Mouse (Mus musculus): ENCODE results near the gene Stx17. TPM values are rescaled to one million over a fixed set of nuclear protein-coding genes. Genes with fewer than 3 reads are reported as not detected.

Gene Stx17
- total and polyA plus RNA-seq, 3 experiments: 7.2 to 10.0 (median 8.0) TPM

DNA sequence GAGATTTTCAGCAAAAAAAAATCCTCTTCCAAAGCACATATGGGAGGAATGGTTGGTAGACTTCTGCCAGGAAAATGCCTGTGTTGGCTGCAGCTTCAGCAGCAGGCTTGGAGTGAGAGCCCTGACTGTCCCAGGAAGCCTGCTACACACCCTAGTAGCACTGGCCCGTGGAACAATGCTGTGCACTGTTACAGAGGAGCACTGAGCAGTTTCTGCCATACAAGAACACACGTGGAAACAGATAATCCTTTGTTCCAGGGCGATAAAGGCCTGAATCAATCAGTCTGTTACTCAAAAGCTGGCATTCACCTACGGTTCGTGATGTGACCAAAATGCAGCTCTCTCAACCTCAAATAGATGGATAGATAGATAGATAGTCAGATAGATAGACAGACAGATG, 19.3 kb upstream of the Stx17 start:
- no peak overlapping the region for H3K27ac ChIP-seq (ENCODE audit: insufficient read depth, low read depth)
- dilution Hi-C loops (cut with MboI; ENCODE audit: extremely low pct_ligation_motif_present, extremely low pct_unique_long_range_greater_than_20kb, low sequenced_read_pairs) (no loop called here), in situ Hi-C loops (cut with MboI; ENCODE audit: low pct_ligation_motif_present, low pct_unique_long_range_greater_than_20kb, low sequenced_read_pairs) (loop anchor here (25.0 kb wide), 1 partner anchor 282 kb away; no protein-coding TSS in a partner anchor)
- H3K79me2 ChIP-seq (replicated peaks; ENCODE audit: control insufficient read depth, extremely low read depth, insufficient read depth, poor library complexity, severe bottlenecking): no peaks in the 10 kb centered on the region
- H3K4me2 ChIP-seq (ENCODE audit: insufficient read depth, low read depth, poor library complexity, severe bottlenecking): no peak overlapping the region
- DNase-seq (ENCODE audit: extremely low read depth): no peak
- no peak for TF ChIP-seq JUND (conservative IDR thresholded peaks at IDR 0.05; ENCODE audit: low read depth, low read length)
- TF ChIP-seq NELFE (IDR thresholded peaks at IDR 0.05; ENCODE audit: low read depth, low read length): no peak
- no peak for TF ChIP-seq ZC3H11A (IDR thresholded peaks at IDR 0.05; ENCODE audit: low read depth, low read length)
- no peak for TF ChIP-seq USF1 (IDR thresholded peaks at IDR 0.05; ENCODE audit: low read depth, low read length)
- no peak for TF ChIP-seq MAX (IDR thresholded peaks at IDR 0.05; ENCODE audit: low read length)
- TF ChIP-seq TBP (conservative IDR thresholded peaks at IDR 0.05; ENCODE audit: low read depth, low read length): no peak
- no peak for TF ChIP-seq CHD1 (IDR thresholded peaks at IDR 0.05; ENCODE audit: low read depth, low read length)
- no peak for TF ChIP-seq E2F4 (IDR thresholded peaks at IDR 0.05; ENCODE audit: insufficient replicate concordance, low read depth, low read length)
- TF ChIP-seq MEF2A (IDR thresholded peaks at IDR 0.05; ENCODE audit: borderline replicate concordance, low read depth, low read length): no peak
- TF ChIP-seq IRF4 (IDR thresholded peaks at IDR 0.05; ENCODE audit: low read depth, low read length): no peak
- TF ChIP-seq SMC3 (IDR thresholded peaks at IDR 0.05; ENCODE audit: low read depth, low read length): no peak
- no peak for TF ChIP-seq HCFC1 (IDR thresholded peaks at IDR 0.05; ENCODE audit: low read depth, low read length)
- H3K9ac ChIP-seq (ENCODE audit: insufficient read depth, low read depth): no peak overlapping the region
- no peak overlapping the region for H3K4me3 ChIP-seq (replicated peaks in 1 of 3; ENCODE audit: low read depth in 2 of 3, low read length in 2 of 3, poor library complexity in 1 of 3)
- no peaks in the 10 kb centered on the region for H3K27me3 ChIP-seq (replicated peaks)
- peaks cover 0 to 15% of the 10 kb centered on the region in 2 experiments; a peak in 2 of 4 replicates for H3K4me1 ChIP-seq (ENCODE audit: control insufficient read depth in 1 of 2, insufficient read depth in 2 of 2)
- no peaks in the 10 kb centered on the region for H3K36me3 ChIP-seq (replicated peaks in 1 of 2; ENCODE audit: control insufficient read depth in 1 of 2, insufficient read depth in 1 of 2, low read length in 1 of 2)
- H3K9me3 ChIP-seq (replicated peaks; ENCODE audit: low read length): no peaks in the 10 kb centered on the region

- Histone ChIP-seq H3K4me1 (ENCODE audit: control insufficient read depth in 1 of 2, insufficient read depth in 2 of 2) (peaks cover 0 to 27% of the 10 kb centered on the region in 2 experiments; a peak in 2 of 4 replicates), H3K9ac (ENCODE audit: insufficient read depth, low read depth) (no peak overlapping the region), H3K36me3 (replicated peaks in 1 of 2; ENCODE audit: control insufficient read depth in 1 of 2, insufficient read depth in 1 of 2, low read length in 1 of 2) (no peaks in the 10 kb centered on the region), H3K9me3 (replicated peaks; ENCODE audit: low read length) (no peaks in the 10 kb centered on the region), H3K27me3 (replicated peaks) (no peaks in the 10 kb centered on the region), H3K79me2 (replicated peaks; ENCODE audit: control insufficient read depth, extremely low read depth, insufficient read depth, poor library complexity, severe bottlenecking) (no peaks in the 10 kb centered on the region), H3K27ac (ENCODE audit: insufficient read depth, low read depth) (no peak overlapping the region), H3K4me2 (ENCODE audit: insufficient read depth, low read depth, poor library complexity, severe bottlenecking) (no peak overlapping the region), H3K4me3 (replicated peaks in 1 of 3; ENCODE audit: low read depth in 2 of 3, low read length in 2 of 3, poor library complexity in 1 of 3) (no peak overlapping the region)
- DNase-seq (ENCODE audit: extremely low read depth): no peak
- in situ Hi-C loops (cut with MboI; ENCODE audit: low pct_ligation_motif_present, low pct_unique_long_range_greater_than_20kb, low sequenced_read_pairs): loop anchor here (25.0 kb wide), 1 partner anchor 280 kb away; no protein-coding TSS in a partner anchor
- dilution Hi-C loops (cut with MboI; ENCODE audit: extremely low pct_ligation_motif_present, extremely low pct_unique_long_range_greater_than_20kb, low sequenced_read_pairs): no loop called here
- no peak for TF ChIP-seq CHD2 (IDR thresholded peaks at IDR 0.05; ENCODE audit: low read length)
- TF ChIP-seq RAD21 (IDR thresholded peaks at IDR 0.05; ENCODE audit: low read depth, low read length): no peak
- TF ChIP-seq BHLHE40 (IDR thresholded peaks at IDR 0.05; ENCODE audit: low read depth, low read length): no peak
- no peak for TF ChIP-seq UBTF (IDR thresholded peaks at IDR 0.05; ENCODE audit: low read depth, low read length)
- no peak for TF ChIP-seq MAFK (IDR thresholded peaks at IDR 0.05; ENCODE audit: insufficient replicate concordance, low read length)
- TF ChIP-seq MXI1 (IDR thresholded peaks at IDR 0.05; ENCODE audit: low read depth, low read length): no peak
These were observed 17.6 kb upstream of the Stx17 start for GRCm38 (mm10) chr4:48107086-48107485.

Measured in CH12.LX (cell line).